Mouse (Mus musculus) large intestine, adult 2 months (tissue): ENCODE data around the gene Capns1. TPM values are rescaled to one million over a fixed set of nuclear protein-coding genes. Genes with fewer than 3 reads are reported as not detected.
"Not testable (repeated sequence)": the region's sequence is repeated elsewhere in the genome, so short reads cannot be mapped to it uniquely, and the experiment has no call there.

ENCODE experiments used
- DNase-seq: peaks from one replicate; pipeline ENCODE4 v3.0.0-alpha.2; 2012; ENCODE audit warnings: low read depth, low spot score
- WGBS: fragments of 180-500 bp; shearing (Covaris S2); methylation state at CpG from one replicate; pipeline ENCODE4 v1.1.7; 2018; 5-methylcytosine and 5-hydroxymethylcytosine counted together
- polyA plus RNA-seq: library from polyadenylated mRNA; depleted of rRNA; stranded (reverse); fragments of >200 nt; gene quantifications from 2 replicates; pipeline ENCODE4 v1.2.3, GENCODE M21; 2012; rRNA removed

Gene Capns1
- polyA plus RNA-seq, 1 experiment, result 641 TPM

DNA sequence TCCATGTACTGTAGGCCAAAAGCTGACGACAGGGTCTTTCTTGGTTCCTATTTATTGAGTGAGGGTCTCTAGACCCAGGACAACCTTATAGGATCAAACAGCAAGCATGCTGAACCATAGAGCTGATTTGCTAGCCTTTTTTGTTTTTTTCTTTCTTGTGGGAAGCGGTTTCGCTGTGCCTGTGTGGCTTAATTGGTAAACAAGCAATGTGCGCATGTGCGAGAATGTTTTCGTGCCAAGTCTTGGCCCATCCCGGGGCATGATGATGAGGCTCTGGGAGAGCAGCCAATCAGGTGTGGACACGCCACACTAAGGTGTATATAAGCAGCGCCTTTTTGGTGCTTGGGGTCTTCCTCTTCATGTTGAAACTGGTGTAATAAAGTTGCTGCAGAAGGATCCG lies 16.7 kb downstream of the Capns1 start:
- DNase-seq, result not testable (repeated sequence)
- 80% methylated on average over 10 of the region's 10 CpGs for WGBS

DNA sequence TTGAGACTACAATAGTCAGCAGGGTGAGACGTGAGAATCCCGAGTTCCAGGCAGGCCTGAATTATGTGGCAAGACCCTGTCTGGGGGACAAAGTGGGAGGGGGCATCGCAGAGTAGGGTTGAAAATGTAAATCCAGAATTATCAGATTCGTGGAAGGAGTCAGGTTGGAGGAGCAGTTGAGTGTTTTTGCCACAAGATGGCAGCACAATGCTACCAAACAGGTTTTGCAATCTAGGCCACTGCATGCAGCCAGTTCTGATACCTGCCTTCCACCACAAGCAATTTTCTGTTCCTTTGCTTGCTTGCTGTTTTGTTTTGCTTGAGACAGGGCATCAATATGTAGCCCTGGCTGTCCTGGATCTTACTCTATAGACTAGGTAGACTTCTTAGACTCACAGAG lies 17.3 kb downstream of the Capns1 start:
- no peak for DNase-seq

DNA sequence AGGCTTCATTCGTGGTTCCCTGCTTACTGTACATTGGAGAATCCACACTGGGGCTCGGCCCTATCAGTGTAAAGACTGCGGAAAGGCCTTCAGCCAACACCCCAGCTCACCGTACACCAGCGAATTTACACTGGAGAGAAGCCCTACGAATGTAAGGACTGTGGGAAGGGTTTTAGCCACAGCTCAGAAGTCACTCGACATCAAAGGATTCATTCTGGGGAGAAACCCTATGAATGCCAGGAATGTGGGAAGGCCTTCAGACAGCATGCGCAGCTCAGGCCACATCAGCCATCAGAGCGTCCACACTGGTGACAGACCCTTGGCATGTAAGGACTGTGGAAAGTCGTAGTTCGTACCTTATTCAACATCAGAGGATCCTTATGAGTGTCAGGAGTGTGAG lies 20.4 kb downstream of the Capns1 start:
- DNase-seq, result no peak
- WGBS, result 86% methylated on average over 11 of the region's 11 CpGs

More for the DNA sequence above, 17.3 kb downstream of the Capns1 start:
- whole genome bisulfite sequencing, result 0% methylated on average over 4 of the region's 4 CpGs

DNA sequence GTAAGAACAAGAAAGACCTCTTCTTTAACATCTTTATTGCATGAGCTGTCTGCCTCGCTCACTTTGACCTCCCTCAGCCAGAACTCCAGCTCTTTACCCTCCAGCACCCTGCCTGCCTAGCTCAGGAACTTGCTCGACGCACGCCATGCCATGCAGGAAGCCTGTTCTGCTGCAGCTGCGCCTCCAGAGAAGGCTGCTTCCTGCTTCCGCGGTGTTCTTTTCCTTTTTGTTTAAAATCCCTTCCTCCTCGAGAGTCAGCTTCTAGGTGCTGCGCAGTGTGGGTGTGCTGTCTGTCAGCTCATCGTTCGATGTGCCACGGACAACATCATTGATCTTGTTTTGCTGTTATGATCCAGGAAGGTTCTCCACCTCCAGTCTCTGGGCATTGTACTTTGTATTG lies 22.1 kb downstream of the Capns1 start:
- no peak for DNase-seq

DNA sequence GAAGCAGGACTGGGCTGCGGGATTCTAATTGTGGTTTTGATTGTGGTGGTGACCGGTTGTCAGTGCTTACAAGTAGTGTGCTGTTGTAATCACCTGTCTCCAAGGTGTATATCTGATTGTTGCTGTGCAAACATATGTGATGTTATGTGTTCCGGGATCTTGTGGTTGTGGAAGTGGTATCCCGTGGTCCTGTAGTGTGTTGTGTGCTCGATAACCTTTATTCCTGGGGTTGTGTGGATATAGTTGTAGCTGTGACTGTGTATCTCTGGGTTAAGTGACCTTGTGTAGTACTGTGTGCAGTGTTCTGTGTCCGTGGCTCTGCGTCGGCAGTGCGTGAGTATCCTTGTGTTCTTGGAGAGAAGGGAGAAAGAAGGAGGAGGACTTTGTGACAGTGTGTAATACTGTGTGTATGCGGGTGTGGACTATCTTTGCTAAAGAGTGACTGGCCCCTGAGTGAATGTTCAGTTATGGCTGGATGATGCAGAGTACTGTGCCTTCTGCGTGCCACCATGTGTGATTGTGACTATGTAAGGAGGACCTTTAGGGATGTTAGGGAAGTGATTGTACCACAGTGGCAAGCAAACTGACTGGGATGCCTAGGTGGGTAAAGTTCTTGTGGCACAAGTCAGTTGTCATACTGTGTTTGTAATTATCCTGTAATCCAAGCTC lies 28.2 kb downstream of the Capns1 start:
- DNase-seq, result no peak
- WGBS, result 11% methylated on average over 11 of the region's 11 CpGs

More for the DNA sequence above, 22.1 kb downstream of the Capns1 start:
- whole genome bisulfite sequencing, result 86% methylated on average over 12 of the region's 12 CpGs

DNA sequence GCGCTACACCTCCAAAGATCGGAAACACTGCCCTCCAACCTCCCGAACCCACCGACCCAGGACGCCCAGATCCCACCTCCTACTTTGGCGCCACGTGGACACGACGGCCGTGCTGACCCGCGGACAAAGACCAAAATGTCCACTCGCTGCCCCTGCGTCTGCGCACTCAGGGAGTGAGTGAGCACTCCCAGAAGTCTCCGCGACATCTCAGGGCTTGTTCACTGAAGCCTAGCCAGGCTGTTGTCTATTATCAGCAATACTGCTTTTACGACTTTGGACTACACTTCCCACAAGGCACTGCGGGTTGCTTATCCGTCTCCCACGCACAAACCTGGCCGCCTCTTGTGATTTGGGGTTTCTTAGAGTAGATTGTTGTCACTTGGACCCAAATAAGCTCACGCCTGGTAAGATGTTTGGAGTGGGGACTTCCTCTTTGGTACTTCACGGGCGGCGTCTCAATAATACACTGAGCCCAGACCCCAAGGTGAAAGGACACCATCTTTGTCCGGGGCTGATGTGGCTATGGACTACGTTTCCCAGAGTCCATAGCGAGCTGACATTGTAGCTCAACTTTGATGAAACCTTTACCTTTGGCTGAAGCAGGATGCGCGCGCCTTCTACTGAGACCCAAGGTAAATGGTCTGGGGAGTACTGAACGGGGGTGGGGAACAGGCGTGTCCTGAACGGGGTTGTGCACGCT lies 28.9 kb downstream of the Capns1 start, which contains the start of gene Zfp146:
Zfp146 (minus strand) TSS at position 168 of the 700 bp plus-strand sequence.
- WGBS, result under 1% methylated on average over 36 of the region's 36 CpGs
- DNase-seq, result peak; percentile 98

DNA sequence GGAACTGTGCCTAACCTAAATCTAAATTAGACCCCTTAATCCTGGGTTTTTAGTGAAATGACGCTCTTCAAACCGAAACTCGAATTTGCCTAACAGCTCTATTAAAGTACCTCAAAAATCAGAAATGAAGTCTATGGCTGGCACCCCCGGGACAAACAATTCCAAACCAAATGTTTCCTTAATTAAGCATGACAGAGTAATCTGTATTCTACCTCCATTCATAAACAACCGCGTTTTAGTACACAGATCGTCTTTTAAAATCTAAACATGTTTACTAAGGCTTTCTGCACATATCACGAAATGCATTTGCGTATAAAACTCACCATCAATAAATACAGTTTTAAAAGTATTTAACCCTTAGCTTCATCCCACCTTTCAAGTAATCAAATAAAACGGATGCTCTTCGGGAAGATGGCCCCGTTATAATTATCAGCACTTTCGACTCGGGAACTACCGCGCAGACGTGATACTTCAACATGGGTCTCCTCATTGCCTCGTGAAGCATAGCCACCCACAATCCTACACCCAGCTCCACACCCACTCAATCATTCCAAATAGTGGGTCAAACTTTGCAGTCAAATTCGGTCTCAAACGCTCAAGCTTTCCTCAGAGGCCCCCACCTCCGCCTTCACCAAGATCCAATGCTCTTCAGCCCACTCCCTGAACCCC lies 29.6 kb downstream of the Capns1 start:
- under 1% methylated on average over 21 of the region's 21 CpGs for WGBS
- DNase-seq, result no peak

DNA sequence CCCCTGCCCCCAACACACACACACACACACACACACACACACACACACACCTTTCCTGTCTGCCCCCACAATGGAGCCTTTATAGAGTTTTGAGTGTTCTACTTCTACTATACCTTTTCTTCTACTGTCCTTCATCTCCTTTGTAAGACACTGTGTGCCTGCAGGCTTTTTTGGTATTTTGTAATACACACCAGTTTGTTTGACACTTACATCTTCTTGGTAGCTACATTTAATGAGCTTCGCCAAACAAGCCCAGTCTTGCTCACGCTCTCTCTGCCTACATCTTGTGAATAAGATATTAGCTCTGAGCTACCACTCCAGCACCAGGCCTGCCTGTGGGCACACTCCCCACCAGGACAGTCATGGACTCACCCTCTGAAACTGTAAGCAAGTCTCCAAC lies 33.9 kb downstream of the Capns1 start:
- 97% methylated on average over 2 of the region's 2 CpGs for WGBS

DNA sequence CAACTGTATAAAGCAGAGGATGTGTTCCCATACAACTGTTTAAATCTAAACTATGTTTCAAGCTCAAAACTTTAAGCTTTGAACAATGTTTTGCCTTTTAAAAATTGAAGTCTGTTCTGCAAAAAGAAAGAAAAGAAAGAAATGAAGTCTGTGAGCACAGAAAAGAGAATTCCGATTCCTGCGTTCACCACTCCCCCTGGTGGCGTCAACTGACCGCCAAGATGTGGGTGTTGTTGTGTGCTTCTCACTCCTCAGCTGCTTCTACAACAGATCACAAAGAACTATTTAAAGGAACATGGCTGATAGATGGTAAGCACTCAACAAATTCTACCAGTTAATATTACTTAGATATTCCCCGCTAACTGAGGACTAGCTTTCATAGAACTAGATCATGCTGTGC lies 35.5 kb downstream of the Capns1 start:
- no peak for DNase-seq
- 96% methylated on average over 5 of the region's 5 CpGs for WGBS

More for the DNA sequence above, 33.9 kb downstream of the Capns1 start:
- DNase-seq, result no peak

DNA sequence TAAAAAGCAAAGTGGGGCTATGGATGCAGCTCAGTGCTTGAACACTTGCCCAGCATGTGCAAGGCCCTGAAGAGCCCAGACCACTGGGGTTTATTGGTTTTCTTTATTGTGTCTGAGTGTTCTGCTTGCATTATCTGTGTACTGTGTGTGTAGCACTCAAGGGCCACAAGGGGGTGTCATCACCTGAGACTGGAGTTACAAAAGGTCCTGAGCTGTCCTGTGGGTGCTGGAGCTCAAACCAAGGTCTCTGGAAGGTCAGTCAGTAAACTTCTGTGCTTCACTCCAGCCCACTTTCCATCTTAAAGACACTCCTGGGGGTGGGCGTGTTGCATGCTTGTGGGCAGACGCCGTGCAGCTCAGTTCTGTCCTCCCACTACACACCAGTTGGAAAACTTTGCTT lies 43.1 kb downstream of the Capns1 start:
- no peak for DNase-seq
- WGBS, result over 99% methylated on average over 3 of the region's 3 CpGs

DNA sequence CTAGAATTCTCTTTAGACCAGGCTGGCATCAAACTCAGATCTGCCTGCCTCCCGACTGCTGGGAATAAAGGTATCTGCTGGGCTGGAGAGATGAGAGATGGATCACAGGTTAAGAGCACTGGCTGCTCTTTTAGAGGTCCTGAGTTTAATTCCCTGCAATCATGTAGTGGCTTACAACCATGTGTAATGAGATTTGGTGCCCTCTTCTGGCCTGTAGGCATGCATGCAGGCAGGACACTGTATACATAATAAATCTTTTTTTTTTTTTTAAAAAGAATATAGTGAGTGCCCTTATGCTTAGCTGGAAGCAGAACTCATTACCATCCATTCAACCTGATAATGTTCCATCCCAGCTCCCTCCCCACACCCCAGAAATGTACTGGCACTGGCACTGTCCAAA lies 44.6 kb downstream of the Capns1 start:
- 86% methylated on average over 1 of the region's 1 CpGs for WGBS
- no peak for DNase-seq

DNA sequence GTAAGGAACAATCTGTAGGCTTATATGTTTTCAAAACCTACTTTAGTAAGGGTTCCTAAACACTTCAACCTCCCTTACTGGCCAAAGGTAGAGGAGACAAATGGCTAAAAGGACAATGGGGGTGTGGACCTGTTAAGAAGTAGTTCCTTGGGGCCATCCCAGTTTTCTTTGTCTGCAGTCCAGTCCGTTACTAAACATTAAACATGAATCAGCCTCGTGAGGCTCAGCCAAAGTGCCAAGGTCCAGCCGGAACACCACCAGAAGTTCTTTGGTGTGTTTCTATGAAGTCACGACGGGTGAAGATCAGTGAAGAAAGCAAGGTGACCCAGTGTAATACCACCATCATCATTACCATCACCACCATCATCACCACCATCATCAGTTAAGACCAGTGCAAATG lies 51.6 kb downstream of the Capns1 start:
- WGBS, result 97% methylated on average over 5 of the region's 5 CpGs

DNA sequence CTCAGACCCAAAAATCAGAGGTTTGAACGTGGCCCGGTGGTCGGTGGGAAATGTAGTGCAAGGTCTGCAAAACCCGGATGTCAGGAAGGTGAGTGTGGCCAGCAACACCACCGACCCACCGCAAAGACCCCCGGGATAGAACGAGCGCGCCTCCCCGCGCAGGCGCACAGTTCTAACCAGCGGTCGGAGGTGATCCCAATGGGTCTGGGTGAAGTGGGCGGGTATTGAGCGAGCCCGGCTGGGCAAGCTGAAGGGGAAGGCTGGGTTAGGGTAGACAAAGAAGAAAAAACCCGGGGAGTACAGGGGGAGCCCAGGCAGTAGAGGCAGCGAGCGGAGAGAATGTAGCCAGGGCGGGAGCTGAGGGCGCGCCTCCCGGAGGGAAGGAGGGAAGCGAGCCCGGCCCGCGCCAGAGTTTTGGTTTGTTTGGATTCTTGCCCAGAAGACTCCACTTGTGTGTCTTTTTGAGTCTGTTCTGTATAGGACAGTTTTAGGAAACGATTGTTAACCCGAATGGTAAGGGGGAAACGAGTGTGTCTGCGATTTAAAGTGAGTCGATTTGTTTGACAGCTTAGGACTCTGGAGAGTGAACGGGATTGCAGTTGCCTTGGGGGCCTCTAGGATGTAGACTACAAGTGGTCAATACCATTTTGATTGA lies 54.9 kb downstream of the Capns1 start:
- DNase-seq, result no peak
- 8% methylated on average over 35 of the region's 35 CpGs for WGBS

More for the DNA sequence above, 51.6 kb downstream of the Capns1 start:
- no peak for DNase-seq

DNA sequence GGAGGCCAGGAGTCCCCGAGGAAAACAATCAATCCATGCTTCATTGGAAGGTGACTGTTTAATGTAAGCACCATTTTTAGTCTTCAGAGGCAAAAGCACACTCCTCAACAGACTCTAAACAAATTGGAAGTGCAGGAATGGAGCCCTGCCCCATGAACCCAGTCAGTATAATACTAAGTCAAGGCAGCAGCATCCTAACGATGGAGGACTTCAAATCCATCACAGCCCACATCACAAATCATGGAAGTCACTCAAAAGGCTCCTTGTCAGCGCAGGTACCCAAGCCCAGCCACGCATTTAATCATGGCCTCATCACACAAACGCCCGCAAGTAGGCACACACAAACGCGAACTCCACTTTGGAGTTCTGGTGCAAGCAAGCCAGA lies 55.4 kb downstream of the Capns1 start:
- WGBS, result 18% methylated on average over 8 of the region's 8 CpGs
- DNase-seq, result no peak

Other genes starting within 250 kb of the Capns1 start
- 1.2 and 1.7 TPM in 2 replicates for gene Zfp74, start 244.7 kb downstream of the Capns1 start, polyA plus RNA-seq
- 4.1 and 5.5 TPM in 2 replicates for gene Zfp568, start 214.9 kb downstream of the Capns1 start, polyA plus RNA-seq
- 1.1 and 2.5 TPM in 2 replicates for gene Zfp14, start 147.4 kb downstream of the Capns1 start, polyA plus RNA-seq
- gene Zfp82, start 125.9 kb downstream of the Capns1 start, polyA plus RNA-seq, result 0.25 and 0.35 TPM in 2 replicates
- 0.25 TPM in 1 of 2 replicates, not detected in the other for gene Gm26920, start 108.4 kb downstream of the Capns1 start, polyA plus RNA-seq
- 1.0 and 1.2 TPM in 2 replicates for gene Zfp566, start 108.3 kb downstream of the Capns1 start, polyA plus RNA-seq
- 11.4 and 12.5 TPM in 2 replicates for gene Zfp260, start 104.0 kb downstream of the Capns1 start, polyA plus RNA-seq
- gene Zfp382, start 76.9 kb downstream of the Capns1 start, polyA plus RNA-seq, result 0.20 and 1.2 TPM in 2 replicates
- gene Zfp146, start 29.1 kb downstream of the Capns1 start, polyA plus RNA-seq, result 8.8 and 11.3 TPM in 2 replicates
- 90.2 and 179 TPM in 2 replicates for gene Cox7a1, start 14.7 kb downstream of the Capns1 start, polyA plus RNA-seq
- gene Polr2i, start 33.1 kb upstream of the Capns1 start, polyA plus RNA-seq, result 100 and 106 TPM in 2 replicates
- 56.3 and 57.3 TPM in 2 replicates for gene Tbcb, start 33.5 kb upstream of the Capns1 start, polyA plus RNA-seq
- 0.18 TPM in 1 of 2 replicates, not detected in the other for gene Ovol3, start 36.9 kb upstream of the Capns1 start, polyA plus RNA-seq
- gene Thap8, start 81.3 kb upstream of the Capns1 start, polyA plus RNA-seq, result 0.15 TPM in 1 of 2 replicates, not detected in the other
- 14.0 and 16.5 TPM in 2 replicates for gene Wdr62, start 81.6 kb upstream of the Capns1 start, polyA plus RNA-seq
- 4.0 and 4.9 TPM in 2 replicates for gene Clip3, start 92.9 kb upstream of the Capns1 start, polyA plus RNA-seq
- gene Alkbh6, start 109.9 kb upstream of the Capns1 start, polyA plus RNA-seq, result 81.0 and 96.8 TPM in 2 replicates
- gene Syne4, start 116.0 kb upstream of the Capns1 start, polyA plus RNA-seq, result 18.4 and 23.2 TPM in 2 replicates
- 0.31 and 0.74 TPM in 2 replicates for gene E130208F15Rik, start 122.9 kb upstream of the Capns1 start, polyA plus RNA-seq
- 12.1 and 13.9 TPM in 2 replicates for gene Sdhaf1, start 125.1 kb upstream of the Capns1 start, polyA plus RNA-seq
- gene Lrfn3, start 164.0 kb upstream of the Capns1 start, polyA plus RNA-seq, result 12.7 and 13.1 TPM in 2 replicates
- 109 and 121 TPM in 2 replicates for gene Tyrobp, start 214.9 kb upstream of the Capns1 start, polyA plus RNA-seq
- gene Hcst, start 221.0 kb upstream of the Capns1 start, polyA plus RNA-seq, result 18.0 and 22.2 TPM in 2 replicates
- gene Nfkbid, start 222.9 kb upstream of the Capns1 start, polyA plus RNA-seq, result 8.6 and 9.0 TPM in 2 replicates
- gene Aplp1, start 246.7 kb upstream of the Capns1 start, polyA plus RNA-seq, result 54.6 and 86.3 TPM in 2 replicates